Mouse (Mus musculus) adrenal gland (tissue): ENCODE measurements around the gene Mmp14.

ENCODE experiments used
- intact Hi-C: fragments of 180-260 bp; cut with DNase I; formaldehyde crosslinking; loops from one replicate; pipeline ENCODE4 v1.15.1; 2025

Mmp14 gene

GRCm38 (mm10) chr14:54432837-54433830 is 1.7 kb downstream of the Mmp14 start:
- intact Hi-C loops: no loop called here

GRCm38 (mm10) chr14:54433941-54434531 is 2.6 kb downstream of the Mmp14 start:
- intact Hi-C loops: no loop called here

GRCm38 (mm10) chr14:54435194-54435918 is 3.9 kb downstream of the Mmp14 start:
- intact Hi-C loops: no loop called here

GRCm38 (mm10) chr14:54439155-54439554 is 7.7 kb downstream of the Mmp14 start:
- intact Hi-C loops: no loop called here

- intact Hi-C loops: no loop called here
Observed at GRCm38 (mm10) chr14:54439610-54440009, 8.2 kb downstream of the Mmp14 start.

- intact Hi-C loops: no loop called here
Observed at GRCm38 (mm10) chr14:54440538-54440937, 9.1 kb downstream of the Mmp14 start.

GRCm38 (mm10) chr14:54441365-54441764 is 10.0 kb downstream of the Mmp14 start:
- intact Hi-C loops: no loop called here

GRCm38 (mm10) chr14:54442548-54442947 is 11.1 kb downstream of the Mmp14 start:
- intact Hi-C loops: no loop called here

GRCm38 (mm10) chr14:54443196-54443595 is 11.8 kb downstream of the Mmp14 start:
- intact Hi-C loops: no loop called here

- intact Hi-C loops: no loop called here
Observed at GRCm38 (mm10) chr14:54443712-54444618, 12.6 kb downstream of the Mmp14 start.

GRCm38 (mm10) chr14:54445476-54445875 is 14.1 kb downstream of the Mmp14 start:
- intact Hi-C loops: loop anchor here (5.0 kb wide), 1 partner anchor 33 kb away; no protein-coding TSS in a partner anchor

- intact Hi-C loops: no loop called here
Observed at GRCm38 (mm10) chr14:54453566-54453965, 22.2 kb downstream of the Mmp14 start.

- intact Hi-C loops: loop anchor here (5.0 kb wide), 1 partner anchor 33 kb away; no protein-coding TSS in a partner anchor
Observed at GRCm38 (mm10) chr14:54454669-54455528, 23.5 kb downstream of the Mmp14 start.

- intact Hi-C loops: loop anchor here (5.0 kb wide), 1 partner anchor 36 kb away; no protein-coding TSS in a partner anchor
Observed at GRCm38 (mm10) chr14:54457907-54458569, 26.6 kb downstream of the Mmp14 start.

GRCm38 (mm10) chr14:54462146-54462545 is 30.7 kb downstream of the Mmp14 start:
- intact Hi-C loops: no loop called here

- intact Hi-C loops: no loop called here
Observed at GRCm38 (mm10) chr14:54463108-54463958, 31.9 kb downstream of the Mmp14 start.

- intact Hi-C loops: no loop called here
Observed at GRCm38 (mm10) chr14:54463959-54464292, 32.5 kb downstream of the Mmp14 start, which contains the start of gene Lrp10. Gene Lrp10 (plus strand): TSS chr14:54464137.
